Mouse (Mus musculus) heart, adult 18-20 months (tissue): ENCODE measurements at regions not wholly inside any gene's neighbourhood (a gene's known extent, or its start where the extent isn't known, plus 50 kb on each side); places are given as distances from the start of the nearest gene placed in this dataset.
A peak's percentile ranks its signal among the peaks of the same experiment; 100 is the strongest.

Experiments used
- DNase-seq, 2 experiments: peaks; one replicate each; pipeline ENCODE4 v3.0.0; 2021 to 2022; ENCODE audit warnings: mixed read lengths in 1 of 2

DNA sequence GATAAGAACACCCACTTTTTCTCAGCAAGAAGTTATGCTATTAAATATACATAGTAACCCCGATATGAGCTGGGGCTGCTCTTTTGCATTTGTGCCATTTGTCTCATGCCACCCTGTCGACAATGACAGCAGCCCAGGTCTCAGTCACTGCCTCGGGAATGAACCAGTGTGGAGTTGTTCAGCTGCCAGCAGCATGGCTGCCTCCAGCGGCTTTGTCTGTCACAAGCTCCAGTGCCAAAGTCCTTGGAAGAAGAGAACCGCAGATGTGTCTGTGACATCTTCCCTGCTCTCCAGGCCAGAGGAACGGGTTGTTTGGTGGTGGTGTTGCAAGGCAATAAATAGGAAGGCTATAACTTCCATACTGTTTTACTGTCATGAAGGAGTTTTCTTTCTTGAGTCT lies 130.7 kb downstream of the Cep170 start:
- peak; percentile 9 to 22 for DNase-seq

DNA sequence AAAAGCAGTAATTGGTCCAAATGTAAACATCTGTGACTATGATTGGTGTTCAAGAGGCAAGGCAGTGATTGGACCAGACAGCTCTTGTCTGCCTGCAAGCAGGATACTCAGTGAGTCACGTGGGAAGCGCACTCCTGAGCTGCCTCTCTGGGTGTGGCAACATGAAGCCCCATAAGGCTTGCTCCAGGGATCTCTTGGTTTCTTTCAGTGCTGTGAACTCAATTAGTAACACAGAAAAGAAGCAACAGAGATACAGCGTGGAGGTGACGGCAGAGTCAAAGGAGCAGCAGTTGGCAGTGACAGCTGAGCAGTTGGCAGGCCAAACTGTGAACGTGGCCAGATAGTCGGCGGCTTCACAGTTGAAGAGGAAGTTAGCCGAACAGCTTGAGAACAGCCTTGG lies 131.9 kb downstream of the Cep170 start:
- DNase-seq = peak; percentile 37 to 45

GRCm38 (mm10) chr1:176675184-176675583 lies 138.7 kb downstream of the Cep170 start:
- peak in 1 of 2 experiments; percentile 30 for DNase-seq

DNA sequence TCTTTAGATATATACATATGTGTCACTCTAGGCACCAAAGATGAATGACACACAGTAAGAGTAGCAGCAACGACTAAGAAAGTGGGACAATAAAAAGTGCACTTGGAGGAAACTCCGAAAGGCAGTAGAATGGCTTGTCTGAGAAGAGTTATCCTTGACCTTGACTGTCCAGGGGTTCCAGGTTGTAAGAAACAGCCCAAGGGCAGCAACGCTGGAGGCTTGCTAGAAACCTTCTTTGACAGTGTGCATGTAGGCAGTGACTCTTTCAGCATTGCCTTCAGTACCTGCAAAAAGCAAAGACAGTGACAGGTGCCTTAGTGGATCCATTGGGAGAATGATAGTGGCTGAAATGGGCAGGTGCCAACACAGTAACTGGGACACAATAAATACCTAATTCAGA lies 142.8 kb downstream of the Cep170 start:
- DNase-seq = no peak

DNA sequence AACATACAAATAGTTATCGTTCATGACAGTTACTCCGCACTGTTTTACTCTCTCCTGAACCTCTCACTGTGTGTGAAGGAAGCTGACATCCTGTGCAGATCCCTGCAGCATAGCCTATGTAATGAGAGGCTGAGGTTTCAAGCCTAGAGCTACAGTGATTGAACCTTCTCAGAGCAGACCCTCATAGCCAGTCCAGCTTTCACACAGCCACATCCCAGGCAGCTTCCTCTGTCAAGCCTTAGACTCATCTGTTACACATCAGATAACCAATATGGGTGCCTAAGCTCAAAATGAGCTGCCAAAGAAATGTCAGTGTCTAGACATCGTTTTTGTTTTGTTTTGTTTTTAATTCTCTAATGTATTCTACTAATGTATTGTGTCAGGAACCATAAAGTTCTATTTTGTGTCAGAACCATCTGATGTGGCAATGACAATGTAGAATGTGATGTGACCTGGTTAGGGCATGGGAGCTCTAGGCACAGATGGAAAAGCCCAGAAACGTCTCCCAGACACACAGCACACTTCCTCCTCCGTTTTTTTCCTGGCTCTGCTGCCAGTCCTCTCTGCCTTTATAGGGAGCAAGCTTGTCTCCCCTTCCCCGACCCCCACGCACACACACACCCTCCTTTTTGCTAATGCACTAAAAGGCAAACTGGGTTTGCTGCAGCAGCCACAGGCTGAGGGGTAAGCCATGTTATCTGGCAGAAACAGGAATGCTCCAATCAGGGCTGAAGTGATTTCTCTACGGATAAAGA lies 146.1 kb downstream of the Cep170 start:
- DNase-seq = no peak

- no peak for DNase-seq
Measured at GRCm38 (mm10) chr1:176660286-176660685, 153.6 kb downstream of the Cep170 start.

- DNase-seq = no peak
Measured at GRCm38 (mm10) chr1:176658639-176659038, 155.2 kb downstream of the Cep170 start.

DNA sequence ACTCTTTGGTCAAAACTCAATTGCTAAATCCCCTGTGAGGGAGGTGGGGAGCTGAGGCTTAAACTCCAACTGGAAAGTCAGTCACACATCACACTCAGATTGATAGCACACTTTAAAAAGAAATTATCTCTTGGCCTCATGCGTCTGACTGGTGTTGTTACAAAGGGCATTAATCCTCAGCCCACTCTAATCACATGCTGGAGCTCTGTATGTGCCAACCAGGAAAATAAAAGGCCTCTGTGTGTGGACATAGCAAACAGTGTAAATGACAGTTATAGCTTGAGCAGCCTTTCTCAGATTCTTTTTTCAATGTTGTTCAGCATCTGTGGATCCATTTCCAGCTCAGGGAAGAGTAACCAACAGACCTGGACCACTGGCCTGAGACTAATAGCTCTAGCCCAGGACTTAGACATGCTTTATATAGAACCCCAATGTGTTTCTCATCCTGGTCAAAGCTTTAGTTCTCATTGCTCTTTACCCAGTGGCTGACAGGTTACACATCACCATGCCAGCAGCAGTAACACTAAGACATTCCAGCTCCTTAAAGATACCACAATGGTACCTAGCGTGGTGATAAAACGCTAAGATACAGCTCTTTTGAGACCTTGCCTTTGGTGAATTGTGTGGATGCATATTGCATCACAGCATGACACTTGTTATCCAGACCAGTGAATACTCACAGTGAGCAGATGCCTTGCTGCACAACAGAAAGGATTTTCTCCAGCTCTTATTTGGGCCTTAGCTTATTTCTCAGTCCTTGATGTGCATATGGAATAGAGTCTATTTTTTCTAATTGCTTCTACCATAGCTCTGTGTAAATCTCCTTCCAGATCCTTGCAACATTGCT lies 158.2 kb downstream of the Cep170 start:
- no peak for DNase-seq

GRCm38 (mm10) chr1:176644248-176644647 lies 169.6 kb downstream of the Cep170 start:
- no peak for DNase-seq

DNA sequence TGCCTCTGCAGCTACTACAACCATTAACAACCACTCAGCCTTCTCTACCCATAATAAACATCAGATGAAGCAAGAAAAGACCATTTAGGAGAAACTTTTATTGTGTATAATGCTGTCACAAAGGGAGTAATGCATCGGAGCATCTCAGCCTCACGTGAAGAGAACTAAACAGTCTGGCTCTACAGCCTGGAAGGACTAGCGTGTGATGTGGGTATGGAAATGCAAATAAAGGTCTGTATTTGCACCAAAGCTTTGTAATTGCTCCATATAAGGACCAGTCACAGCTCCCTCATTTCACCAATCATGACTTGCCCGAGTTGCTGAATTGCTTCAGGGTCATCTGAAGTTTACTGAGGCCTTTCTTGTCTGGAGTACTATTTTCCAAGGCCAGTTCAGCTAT lies 190.7 kb downstream of the Cep170 start:
- DNase-seq = no peak

GRCm38 (mm10) chr1:176622213-176622612 lies 191.7 kb downstream of the Cep170 start:
- no peak for DNase-seq

DNA sequence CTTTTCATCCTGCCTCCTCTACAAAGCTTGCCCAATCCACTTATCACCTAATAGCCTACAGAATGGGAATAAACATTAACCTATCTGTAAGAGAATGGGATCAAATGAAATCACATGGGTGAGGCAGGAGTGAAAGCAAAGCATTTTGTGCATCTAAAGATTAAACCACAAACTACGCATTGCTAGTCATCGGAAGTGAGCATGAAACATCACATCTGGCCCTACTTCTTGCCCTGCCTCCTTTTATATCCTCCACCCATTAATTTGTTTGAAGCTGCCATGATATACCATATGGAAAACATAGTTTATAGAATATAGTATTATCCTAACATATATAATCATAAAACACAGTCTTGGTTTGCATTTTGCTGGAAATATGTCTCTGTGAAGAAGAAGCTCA lies 192.6 kb downstream of the Cep170 start:
- no peak for DNase-seq

GRCm38 (mm10) chr1:176618896-176619295 lies 195.0 kb downstream of the Cep170 start:
- no peak for DNase-seq

- no peak for DNase-seq
Measured at GRCm38 (mm10) chr1:176615673-176616072, 198.2 kb downstream of the Cep170 start.

DNA sequence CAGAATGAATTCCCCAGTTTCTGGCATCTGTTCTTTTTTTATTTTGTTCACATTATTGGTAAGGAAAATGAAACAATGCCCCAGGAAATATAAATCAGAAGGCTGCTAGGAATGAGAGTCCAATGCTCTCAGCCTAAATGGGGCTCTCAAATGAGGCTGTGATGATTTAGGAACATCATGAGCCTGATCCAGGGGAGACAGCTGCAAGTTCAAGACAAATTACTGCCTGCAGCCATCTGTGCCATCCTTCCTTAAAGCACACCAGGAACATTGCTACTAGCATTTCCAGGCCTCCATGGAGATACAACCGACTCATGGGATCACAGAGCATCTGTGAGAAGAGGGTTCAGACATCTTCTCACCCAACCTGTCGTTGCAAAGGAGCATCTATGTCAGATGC lies 219.6 kb downstream of the Cep170 start:
- no peak for DNase-seq

DNA sequence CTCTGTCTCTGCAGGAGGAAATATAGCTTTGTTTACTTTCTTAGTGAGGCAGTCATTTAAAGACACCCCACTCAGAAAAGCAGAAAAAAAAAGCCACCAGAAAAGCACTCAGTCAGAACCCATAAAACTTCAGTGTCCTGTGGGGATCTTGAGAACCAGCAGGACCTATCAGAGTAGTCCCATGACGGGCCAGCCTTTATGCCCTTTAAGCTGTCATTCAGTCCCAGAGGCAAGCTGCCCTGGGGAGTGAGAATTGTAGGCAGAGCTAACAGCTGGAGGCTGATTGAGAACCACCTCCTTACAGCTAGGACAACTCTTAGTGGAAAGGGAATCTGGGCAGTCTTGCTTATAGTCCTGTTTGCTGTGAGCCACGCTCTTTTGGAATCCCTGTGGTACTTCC lies 225.7 kb downstream of the Cep170 start:
- DNase-seq = no peak

DNA sequence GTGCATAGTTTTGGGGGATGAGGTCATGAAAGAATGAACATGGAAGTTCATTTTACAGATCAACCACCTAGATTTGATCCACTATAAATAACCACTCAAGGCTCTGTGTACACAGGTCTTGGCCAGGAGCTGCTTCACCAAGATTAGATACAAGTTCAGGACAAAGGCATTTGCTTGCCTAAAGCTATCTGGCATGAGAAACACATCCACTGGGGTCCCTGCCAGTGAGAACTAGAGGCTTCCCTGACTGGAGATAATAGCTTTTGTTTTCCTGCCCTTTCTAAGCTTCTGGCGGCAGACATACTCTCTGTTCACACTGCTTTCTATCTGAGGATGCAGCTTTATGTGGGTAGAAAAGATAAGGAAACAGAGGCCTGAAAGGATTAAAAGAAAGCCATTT lies 240.2 kb downstream of the Cep170 start:
- peak in 1 of 2 experiments; percentile 8 for DNase-seq

GRCm38 (mm10) chr1:176558457-176559415 lies 255.1 kb downstream of the Cep170 start:
- no peak for DNase-seq

DNA sequence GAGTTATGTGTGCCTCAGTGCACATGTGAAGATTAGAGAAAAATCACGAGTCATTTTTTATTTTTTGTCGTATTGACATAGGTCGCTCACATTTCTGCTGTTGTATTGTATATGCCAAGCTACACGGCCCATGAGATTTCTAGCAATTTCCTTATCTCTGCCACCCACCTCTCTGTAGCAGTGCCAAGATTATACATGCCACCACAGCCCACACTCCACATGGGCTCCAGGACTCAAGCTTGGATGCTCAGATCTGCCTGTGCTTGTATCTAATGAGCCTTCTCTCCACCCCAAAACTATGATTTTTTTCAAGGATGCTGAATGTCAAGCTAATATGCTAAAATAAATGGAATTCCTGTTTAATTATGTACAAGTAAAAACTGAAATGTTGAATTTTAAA lies 259.3 kb upstream of the Pld5 start:
- no peak for DNase-seq

GRCm38 (mm10) chr1:176529037-176529436 lies 253.9 kb upstream of the Pld5 start:
- DNase-seq = no peak

GRCm38 (mm10) chr1:176511467-176511866 lies 236.4 kb upstream of the Pld5 start:
- DNase-seq = no peak

DNA sequence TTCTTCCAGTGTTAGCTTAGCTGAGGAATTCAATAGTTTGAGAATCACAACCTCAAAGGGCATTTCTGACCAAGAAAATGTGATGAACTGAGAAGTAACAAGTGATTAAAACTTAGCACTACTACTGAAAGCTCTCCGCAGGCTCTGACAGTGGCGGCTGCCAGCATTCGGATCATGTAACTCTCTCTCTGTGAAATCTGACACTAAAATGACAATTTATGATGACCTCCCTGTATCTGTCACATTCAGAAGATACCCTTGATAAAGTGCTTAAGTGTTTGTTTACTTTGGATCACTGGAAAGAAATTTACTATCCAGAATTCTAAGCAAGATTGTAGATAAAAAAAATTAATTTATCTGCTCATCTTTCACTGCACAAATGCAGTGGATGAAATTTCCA lies 230.3 kb upstream of the Pld5 start:
- no peak for DNase-seq
